ENCODE assay signal across 10 mouse cellular contexts in genomic region chr2:147927792-147928670, GRCm38 (mm10).
A peak's percentile ranks its signal among the peaks of the same experiment; 100 is the strongest.
DNase-seq lines count a peak whose midpoint lies in the region; ATAC-seq lines count a peak whose summit lies in the region.
"Had no signal": no experiment of that assay in that cellular context is flagged by ENCODE, and none has a peak within 500 bp of the region (broad histone marks: within the 10 kb centered on the region; RNA-seq: fewer than 3 reads in every experiment).

No protein-coding gene starts in this region.

- no peaks in the 10 kb centered on the region for H3K27me3 ChIP-seq in intestine, embryonic 14.5 days (replicated peaks; ENCODE audit: control insufficient read depth, insufficient read depth, low read length)
- H3K27me3 ChIP-seq in intestine, embryonic 15.5 days (replicated peaks) = no peaks in the 10 kb centered on the region

- no peak overlapping the region for H3K9ac ChIP-seq in intestine, embryonic 14.5 days (ENCODE audit: low read length)
- no peak overlapping the region for H3K9ac ChIP-seq in intestine, embryonic 15.5 days

- no peaks in the 10 kb centered on the region for H3K9me3 ChIP-seq in intestine, embryonic 14.5 days (ENCODE audit: control insufficient read depth, low read length)
- H3K9me3 ChIP-seq in intestine, embryonic 15.5 days = no peaks in the 10 kb centered on the region

- no peak overlapping the region for H3K4me3 ChIP-seq in intestine, embryonic 14.5 days (ENCODE audit: low read depth, low read length)
- no peak overlapping the region for H3K4me3 ChIP-seq in intestine, embryonic 15.5 days (replicated peaks)
- H3K4me3 ChIP-seq: erythroblast, embryonic 14.5 days had no signal

- H3K36me3 ChIP-seq in intestine, embryonic 14.5 days (ENCODE audit: control insufficient read depth, insufficient read depth, low read length) = no peaks in the 10 kb centered on the region
- H3K36me3 ChIP-seq in intestine, embryonic 15.5 days = no peaks in the 10 kb centered on the region

- H3K27ac ChIP-seq in intestine, embryonic 14.5 days (ENCODE audit: low read depth) = no peak overlapping the region
- H3K27ac ChIP-seq in intestine, embryonic 15.5 days = no peak overlapping the region
- H3K27ac ChIP-seq: macrophage had no signal

- H3K4me1 ChIP-seq in intestine, embryonic 14.5 days (replicated peaks; ENCODE audit: control insufficient read depth, insufficient read depth, low read length) = no peaks in the 10 kb centered on the region
- H3K4me1 ChIP-seq in intestine, embryonic 15.5 days (replicated peaks) = no peaks in the 10 kb centered on the region

- DNase-seq in intestine, embryonic 14.5 days (ENCODE audit: low spot score) = peak; percentile 49
- DNase-seq in kidney, postnatal 25 days = peak; percentile 66 to 82
- DNase-seq in lung, postnatal 25 days (ENCODE audit: low spot score) = peak; percentile 57
- DNase-seq in urinary bladder, postnatal 25 days (ENCODE audit: low spot score) = no peak

- H3K4me2 ChIP-seq in intestine, embryonic 14.5 days (ENCODE audit: low read length) = no peak overlapping the region
- H3K4me2 ChIP-seq in intestine, embryonic 15.5 days (replicated peaks) = no peak overlapping the region

- no peak for ATAC-seq in intestine, embryonic 14.5 days (replicated peaks; ENCODE audit: low FRiP score, low TSS enrichment, low read depth)
- ATAC-seq in intestine, embryonic 15.5 days = no peak
- 0 out of 2 replicates have a peak, but pooled peaks have one; percentile 18 for ATAC-seq in common myeloid progenitor, adult 5-6 weeks (replicated peaks; ENCODE audit: low read depth, poor library complexity, severe bottlenecking)
- no peak for ATAC-seq in granulocyte monocyte progenitor cell, adult 5-6 weeks (replicated peaks; ENCODE audit: poor library complexity, severe bottlenecking)
- no peak for ATAC-seq in megakaryocyte progenitor cell, adult 5-6 weeks (replicated peaks; ENCODE audit: poor library complexity)

- WGBS in intestine, embryonic 14.5 days = 32% methylated on average over 10 of the region's 10 CpGs
- 39% methylated on average over 10 of the region's 10 CpGs for WGBS in intestine, embryonic 15.5 days
